Mouse (Mus musculus): ENCODE data around the gene Cep350.

Cep350 gene

GRCm38 (mm10) chr1:155973068-155973718 lies at the start of gene Cep350:
Cep350 (minus strand) TSS chr1:155973255.
- DNase-seq (ENCODE audit: low read depth) = peak; percentile 97

GRCm38 (mm10) chr1:156020402-156020801 lies 47.3 kb upstream of the Cep350 start:
- no peak for DNase-seq (ENCODE audit: low read depth)

- no peak for DNase-seq (ENCODE audit: low read depth)
These were observed 46.7 kb upstream of the Cep350 start for GRCm38 (mm10) chr1:156019800-156020199.

DNA sequence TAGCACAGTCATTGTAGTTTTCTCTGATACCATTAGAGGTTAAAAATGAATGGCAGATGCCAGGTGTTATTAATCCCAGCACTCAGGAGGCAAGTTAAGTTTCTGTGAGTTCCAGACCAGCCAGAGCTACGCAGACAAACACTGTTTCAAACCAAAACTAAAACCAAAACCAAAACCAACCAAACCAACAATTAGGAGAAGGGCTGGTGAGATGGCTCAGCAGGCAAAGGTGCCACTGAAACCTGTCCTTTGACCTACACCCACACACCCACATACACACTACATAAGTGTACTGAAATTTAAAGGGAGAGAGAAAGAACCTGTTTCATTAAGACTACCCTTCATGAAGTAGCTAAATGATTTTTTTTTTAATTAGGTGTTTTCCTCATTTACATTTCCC lies 35.9 kb upstream of the Cep350 start:
- DNase-seq (ENCODE audit: low read depth) = no peak

DNA sequence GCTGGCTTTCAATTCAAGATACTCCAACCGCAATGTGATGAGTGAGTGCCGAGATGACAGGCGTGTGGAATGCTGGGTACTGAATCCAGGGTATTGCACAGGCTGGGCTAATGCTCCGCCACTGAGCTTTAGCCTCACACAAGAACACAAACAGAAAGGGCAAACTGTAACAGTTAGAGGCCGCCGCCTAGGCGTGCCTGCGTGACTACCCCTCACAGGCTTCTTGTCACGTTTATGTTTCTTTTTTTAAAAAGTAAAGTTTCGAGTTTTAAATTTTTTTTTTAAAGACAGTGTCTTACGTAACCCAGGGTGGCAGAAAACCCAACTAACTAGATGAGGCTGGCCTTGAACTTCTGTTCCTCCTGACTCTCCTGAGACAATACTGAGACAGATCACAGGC lies 32.9 kb upstream of the Cep350 start:
- no peak for DNase-seq (ENCODE audit: low read depth)

- no peak for DNase-seq (ENCODE audit: low read depth)
These were observed 30.3 kb upstream of the Cep350 start for GRCm38 (mm10) chr1:156003201-156003935.

GRCm38 (mm10) chr1:156002366-156002765 lies 29.3 kb upstream of the Cep350 start:
- DNase-seq (ENCODE audit: low read depth) = no peak

DNA sequence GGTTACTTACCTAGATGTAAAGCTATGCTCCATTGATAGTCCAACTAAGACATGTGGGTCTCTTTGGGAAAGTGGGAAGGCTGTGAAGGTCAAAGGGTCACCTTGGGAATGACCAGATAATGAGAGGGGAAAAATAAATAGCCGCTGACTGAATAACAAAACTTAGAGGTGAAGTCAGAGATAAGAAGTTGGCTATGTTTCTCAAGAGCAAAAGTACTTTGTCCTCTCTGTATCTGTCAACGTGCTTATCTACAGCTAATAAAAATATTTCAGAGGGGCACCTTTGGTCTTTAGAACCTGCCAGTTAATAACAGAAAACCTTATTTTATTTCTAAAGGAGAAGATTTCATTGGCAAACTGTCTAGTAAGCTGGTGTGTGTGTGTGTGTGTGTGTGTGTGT lies 22.6 kb upstream of the Cep350 start:
- DNase-seq (ENCODE audit: low read depth) = no peak

GRCm38 (mm10) chr1:155994524-155994923 lies 21.5 kb upstream of the Cep350 start:
- no peak for DNase-seq (ENCODE audit: low read depth)

GRCm38 (mm10) chr1:155990391-155990790 lies 17.3 kb upstream of the Cep350 start:
- DNase-seq (ENCODE audit: low read depth) = no peak

GRCm38 (mm10) chr1:155989387-155989786 lies 16.3 kb upstream of the Cep350 start:
- DNase-seq (ENCODE audit: low read depth) = no peak

DNA sequence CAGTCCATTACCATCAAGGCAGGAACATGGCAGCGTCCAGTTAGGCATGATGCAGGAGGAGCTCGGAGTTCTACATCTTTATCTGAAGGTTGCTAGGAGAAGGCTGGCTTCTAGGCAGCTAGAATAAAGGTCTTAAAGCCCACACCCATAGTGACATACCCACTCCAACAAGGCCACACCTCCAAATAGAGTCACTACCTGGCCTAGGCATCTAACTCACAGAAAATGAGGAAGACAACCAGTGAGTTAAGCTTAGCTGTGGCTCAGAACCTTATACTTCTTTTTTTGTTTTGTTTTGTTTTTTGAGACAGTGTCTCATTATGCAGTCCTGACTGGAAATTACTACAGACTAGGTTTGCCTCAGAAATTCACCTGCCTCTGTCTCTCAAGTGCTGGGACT lies 14.6 kb upstream of the Cep350 start:
- no peak for DNase-seq (ENCODE audit: low read depth)

DNA sequence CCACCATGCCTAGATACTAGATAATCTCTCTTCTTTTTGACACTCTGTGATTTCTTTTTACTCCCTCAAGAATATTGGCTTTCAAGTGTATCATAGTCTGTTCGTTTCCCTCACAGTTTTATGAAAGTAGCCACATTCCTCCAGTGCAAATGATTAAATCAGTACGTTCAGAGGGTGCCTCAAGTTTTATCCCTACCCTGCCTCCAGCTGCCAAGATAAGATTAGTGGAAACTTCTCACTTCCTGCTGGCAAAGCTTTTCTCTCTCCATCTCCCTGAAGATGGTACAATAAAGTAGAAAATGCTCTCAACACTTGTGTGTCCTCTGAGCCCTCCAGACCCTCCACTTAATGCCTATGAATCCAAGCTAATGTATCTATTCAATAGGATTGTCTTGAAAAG lies 1.9 kb upstream of the Cep350 start:
- peak; percentile 16 for DNase-seq (ENCODE audit: low read depth)

GRCm38 (mm10) chr1:155973719-155974379 lies 794 bp upstream of the Cep350 start:
- no peak for DNase-seq (ENCODE audit: low read depth)

DNA sequence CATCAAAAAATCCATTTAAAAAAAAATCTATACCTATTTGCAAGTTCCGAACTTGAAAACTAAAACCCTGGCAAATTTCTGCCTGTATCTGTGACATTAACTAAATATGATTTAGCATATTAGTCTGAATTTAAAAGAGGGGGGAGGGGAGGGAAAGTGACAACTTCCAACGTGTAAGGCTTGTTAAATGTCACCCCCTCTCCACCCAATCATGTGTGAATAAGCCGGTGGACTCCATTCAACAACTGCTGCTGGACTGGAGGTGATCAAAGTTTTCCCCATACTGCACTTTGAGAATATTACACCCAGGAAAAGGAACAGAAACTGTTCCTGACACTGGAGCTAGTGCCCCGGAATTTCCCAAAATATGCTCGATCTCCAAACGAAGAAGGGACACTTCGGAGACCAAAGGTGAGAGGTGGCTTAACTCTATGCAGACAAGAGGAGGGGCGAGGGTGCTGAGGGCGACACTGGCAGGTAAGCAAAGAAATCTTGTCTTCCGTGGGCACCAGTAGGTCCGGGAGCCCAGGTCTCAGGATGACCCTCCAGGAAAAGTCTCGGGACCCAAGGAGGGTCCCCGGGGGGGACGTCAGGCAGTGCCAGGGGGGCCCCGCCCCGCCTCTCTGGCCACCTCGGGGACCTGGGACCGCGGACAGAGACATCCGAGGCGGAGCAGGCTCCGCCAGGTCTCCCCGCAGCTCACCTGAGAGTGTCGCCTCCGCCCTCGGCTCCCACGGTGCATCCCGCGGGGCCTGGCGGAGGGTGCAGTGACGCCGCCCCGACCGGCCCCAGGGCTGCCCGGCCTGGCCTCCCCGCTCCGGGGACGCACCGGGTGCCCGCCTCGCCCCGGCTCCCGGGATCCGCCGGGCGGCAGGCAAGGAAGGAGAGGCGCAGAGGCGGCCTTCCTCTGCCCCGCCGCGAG lies 648 bp downstream of the Cep350 start:
- DNase-seq (ENCODE audit: low read depth) = no peak

DNA sequence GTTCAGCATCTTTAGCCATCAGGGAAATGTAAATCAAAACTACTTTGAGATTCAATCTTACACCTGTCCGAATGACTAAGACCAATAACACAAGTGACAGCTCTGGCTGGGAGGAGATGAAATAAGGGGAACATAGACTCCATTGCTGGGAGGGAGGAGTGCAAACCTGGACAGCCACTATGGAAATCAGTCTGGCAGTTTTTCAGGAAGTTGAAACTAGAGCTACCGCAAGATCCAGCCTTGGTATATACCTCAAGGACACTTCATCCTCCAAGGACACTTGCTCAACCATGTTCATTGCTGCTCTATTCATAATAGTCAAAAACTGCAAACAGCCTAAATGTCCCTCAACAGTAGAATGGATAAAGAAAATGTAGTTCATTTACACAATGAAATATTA lies 23.9 kb downstream of the Cep350 start:
- no peak for DNase-seq (ENCODE audit: low read depth)

DNA sequence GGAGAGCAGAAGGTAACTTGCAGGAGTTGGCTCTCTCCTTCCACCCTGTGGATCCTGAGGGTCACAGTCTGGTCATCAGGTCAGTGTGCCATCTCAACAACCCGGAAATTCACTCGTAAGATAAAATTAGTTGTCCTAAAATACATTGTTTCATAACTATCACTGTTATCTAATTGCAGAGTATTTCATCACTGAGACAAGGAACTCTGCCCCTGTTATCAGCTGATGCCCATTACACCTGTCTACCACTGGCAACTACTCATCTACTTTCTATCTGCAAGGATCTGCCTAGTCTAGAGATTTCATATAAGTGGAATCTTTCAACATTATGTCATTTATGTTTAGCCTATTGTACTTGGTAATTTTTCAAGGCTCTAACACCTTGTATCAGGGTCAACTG lies 28.7 kb downstream of the Cep350 start:
- no peak for DNase-seq (ENCODE audit: low read depth)

DNA sequence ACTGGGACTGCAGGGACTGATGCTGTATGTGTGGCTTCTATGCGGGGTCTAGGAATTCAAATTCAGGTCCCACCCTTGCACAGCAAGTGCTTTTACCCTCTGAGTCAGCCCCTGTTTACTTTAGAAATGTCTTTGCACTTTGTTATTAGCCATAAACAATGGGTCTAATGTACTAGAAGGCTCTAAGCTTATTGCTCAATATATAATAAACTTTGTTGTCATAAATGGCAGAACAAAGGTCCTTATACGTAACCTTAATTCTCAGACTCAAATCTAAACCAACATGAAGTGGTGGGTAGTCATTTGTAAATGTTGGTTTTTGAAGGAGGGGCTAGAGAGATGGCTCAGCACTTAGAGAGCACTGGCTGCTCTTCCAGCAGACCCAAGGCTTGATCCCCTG lies 35.6 kb downstream of the Cep350 start:
- no peak for DNase-seq (ENCODE audit: low read depth)

GRCm38 (mm10) chr1:155934702-155935101 lies 38.4 kb downstream of the Cep350 start:
- DNase-seq (ENCODE audit: low read depth) = no peak

DNA sequence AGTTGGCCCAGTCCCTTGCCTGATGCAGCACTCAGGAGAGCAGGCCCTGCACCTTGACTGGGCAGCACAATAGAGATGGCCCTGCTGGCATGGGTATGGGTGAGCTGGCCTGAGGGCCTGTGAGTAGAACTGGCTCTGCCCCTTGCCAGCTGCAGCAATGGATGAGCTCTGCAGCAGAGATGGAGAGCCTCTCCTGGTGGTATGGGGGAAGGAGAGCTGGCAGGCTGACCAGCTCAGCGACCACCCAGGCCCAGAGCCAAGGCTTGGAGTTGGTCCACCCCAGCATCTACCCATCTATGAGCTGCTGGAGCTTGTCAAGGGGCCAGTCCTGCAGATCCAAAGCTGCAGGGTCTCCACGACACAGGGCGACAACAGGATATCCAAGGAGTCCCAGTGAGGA lies 69.5 kb downstream of the Cep350 start:
- DNase-seq (ENCODE audit: low read depth) = no peak

GRCm38 (mm10) chr1:155901348-155901747 lies 71.7 kb downstream of the Cep350 start:
- no peak for DNase-seq (ENCODE audit: low read depth)

- DNase-seq (ENCODE audit: low read depth) = no peak
These were observed 78.7 kb downstream of the Cep350 start for GRCm38 (mm10) chr1:155894382-155894781.
